Mouse (Mus musculus) lung, adult 2 months (tissue): ENCODE measurements around the gene Slc25a22.

Source experiments
- CTCF ChIP-seq: fragments of 200-500 bp; IDR thresholded peaks from 2 replicates; pipeline ENCODE4 v1.5.1; 2011; ENCODE audit warnings: mild to moderate bottlenecking, low read length, control low read depth; ENCODE audit not compliant: insufficient read depth
- POLR2A ChIP-seq: fragments of 200-500 bp; IDR thresholded peaks from 2 replicates; pipeline ENCODE4 v1.6.1; 2011; ENCODE audit warnings: low read depth, mild to moderate bottlenecking, control low read depth, low read length, borderline replicate concordance; ENCODE audit errors: extremely low read depth

DNA sequence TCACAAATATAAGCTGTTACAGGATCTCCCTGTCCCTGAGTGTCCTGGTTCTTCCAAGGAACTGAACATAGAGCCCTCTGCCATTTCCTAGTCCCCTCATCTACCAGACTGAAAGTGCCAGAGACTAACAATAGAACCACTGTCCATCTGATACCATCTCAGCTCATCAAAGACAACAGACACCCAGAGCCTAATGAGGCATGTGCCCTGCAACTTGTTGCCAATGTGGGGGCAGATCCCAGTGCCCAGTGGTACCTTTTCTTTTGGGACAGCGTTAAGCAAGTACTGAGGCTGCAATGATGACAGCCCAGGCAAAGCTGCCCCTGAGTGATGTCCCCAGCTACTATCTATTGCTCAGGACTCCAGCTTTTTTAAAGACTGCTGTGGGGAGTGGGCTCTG is 48.5 kb upstream of the Slc25a22 start:
- TF ChIP-seq POLR2A (no peak), CTCF (no peak)
